Mouse (Mus musculus) heart, adult 9 months (tissue): ENCODE data around the gene Zswim1.
"Not testable (repeated sequence)": the region's sequence is repeated elsewhere in the genome, so short reads cannot be mapped to it uniquely, and the experiment has no call there.

Experiments used
- DNase-seq, 2 experiments: peaks; one replicate each; pipeline ENCODE4 v3.0.0; 2022; ENCODE audit warnings: low spot score in 2 of 2

The Zswim1 gene

DNA sequence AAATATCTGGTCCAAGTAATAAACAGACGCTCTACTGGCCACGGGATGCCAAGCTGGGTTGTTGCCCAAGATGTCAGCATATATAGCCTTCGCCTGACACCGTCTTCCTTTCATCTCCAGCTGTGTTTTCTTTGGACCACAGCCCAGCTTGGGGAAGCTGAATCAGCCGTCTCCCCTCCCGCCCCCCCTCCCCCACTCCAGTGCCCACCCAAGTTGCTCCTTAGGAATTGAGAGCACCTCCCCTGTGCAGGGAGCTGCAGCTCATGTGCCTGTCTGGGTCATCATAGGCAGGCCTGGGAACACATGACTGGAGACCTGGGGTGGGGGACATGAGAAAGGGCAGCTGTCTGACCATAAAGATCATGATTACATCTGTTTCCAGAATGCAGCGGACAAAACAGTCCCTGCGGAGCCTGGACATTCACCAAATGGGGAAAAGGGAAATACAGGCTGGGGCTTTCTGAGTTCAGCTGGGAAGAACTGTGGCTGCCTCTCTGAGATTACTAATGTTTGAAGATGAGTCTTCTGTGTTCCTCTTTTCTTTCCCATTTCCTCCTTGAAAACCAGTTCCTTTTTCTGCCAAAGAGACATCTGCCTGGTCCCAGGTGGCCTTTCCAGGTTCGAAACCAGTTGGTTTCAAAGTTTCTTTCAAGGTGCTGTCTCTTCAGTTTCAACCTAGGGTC is 39.8 kb downstream of the Zswim1 start:
- peak; percentile 65 to 76 for DNase-seq

DNA sequence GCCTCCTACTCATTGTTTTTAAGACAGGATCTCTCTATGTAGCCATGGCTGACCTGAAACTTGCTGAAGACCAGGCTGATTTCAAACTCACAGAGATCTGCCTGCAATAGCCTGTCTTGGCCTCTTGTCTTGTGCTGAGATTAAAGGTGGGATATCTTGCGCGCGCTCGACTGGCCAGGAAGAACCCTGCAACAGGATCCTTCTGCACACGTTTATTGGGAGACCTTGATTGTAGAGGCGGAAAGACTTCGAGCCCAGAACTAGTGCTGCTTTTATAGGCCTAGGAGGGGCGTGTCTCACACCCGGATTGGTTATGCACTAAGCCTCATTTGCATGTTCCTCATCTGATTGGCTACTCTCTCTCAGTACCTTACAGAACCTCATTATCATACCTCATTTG is 40.9 kb downstream of the Zswim1 start:
- DNase-seq, result not testable (repeated sequence)

DNA sequence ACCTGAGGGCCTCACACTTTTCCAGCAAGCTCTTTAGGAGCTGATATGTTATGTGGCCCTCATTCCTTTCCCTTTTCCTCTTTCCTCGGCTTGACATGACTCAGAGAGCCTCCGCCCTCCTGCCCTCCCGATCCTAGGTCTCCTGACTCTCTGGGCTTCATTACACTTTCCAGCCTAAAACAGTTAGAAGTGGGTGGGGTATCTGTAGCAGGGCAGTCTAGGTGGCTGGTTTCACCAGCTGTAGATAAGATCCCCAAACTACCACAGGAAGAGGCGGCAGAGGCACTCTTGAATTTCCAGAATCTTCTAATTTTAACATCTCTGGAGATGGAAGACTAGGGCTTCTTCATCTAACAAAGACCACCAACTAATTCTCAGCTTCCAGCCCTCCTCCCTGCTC is 42.1 kb downstream of the Zswim1 start:
- DNase-seq, result no peak

DNA sequence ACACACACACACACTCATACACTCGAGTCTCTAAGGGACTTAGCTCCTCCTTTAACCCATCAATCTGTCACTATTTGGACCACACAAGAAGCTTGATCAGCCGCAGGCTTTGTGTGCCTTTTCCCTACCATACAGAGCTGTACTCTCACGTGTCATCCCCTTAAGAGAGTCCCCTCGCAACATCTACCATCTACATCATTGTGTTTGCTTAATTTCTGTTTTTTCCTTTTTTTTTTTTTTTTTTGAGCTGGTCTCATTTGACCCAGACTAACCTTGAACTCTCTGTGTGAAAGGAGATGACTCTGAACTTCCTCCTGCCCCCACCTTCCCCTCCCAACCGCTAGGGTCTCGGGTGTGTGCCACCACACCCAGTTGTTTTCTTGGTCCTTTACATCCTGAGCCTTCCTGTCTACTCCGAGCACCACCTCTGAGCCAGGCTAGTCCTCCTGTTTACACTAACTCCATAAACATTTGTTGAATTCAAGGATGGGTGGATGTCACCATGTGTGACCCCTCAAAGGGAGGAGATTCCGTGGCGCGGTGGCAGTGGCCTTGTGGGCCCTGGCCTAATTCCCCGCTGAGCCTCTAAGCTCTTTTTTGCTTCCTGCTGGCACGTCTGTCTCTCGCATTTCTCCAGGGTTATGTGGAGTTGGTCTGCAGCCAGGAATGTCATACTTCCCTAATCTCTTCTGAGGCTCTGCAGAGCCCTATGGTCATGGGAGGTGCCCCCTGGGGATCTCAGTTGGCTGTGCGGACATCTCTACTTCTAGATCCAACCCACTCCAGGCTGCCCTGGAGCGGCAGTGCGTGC is 44.5 kb downstream of the Zswim1 start:
- DNase-seq, result peak; percentile 90 to 92

- no peak for DNase-seq
Measured at GRCm38 (mm10) chr2:164867566-164867965, 45.1 kb downstream of the Zswim1 start.

- DNase-seq, result no peak
Measured at GRCm38 (mm10) chr2:164868491-164868890, 46.0 kb downstream of the Zswim1 start.

DNA sequence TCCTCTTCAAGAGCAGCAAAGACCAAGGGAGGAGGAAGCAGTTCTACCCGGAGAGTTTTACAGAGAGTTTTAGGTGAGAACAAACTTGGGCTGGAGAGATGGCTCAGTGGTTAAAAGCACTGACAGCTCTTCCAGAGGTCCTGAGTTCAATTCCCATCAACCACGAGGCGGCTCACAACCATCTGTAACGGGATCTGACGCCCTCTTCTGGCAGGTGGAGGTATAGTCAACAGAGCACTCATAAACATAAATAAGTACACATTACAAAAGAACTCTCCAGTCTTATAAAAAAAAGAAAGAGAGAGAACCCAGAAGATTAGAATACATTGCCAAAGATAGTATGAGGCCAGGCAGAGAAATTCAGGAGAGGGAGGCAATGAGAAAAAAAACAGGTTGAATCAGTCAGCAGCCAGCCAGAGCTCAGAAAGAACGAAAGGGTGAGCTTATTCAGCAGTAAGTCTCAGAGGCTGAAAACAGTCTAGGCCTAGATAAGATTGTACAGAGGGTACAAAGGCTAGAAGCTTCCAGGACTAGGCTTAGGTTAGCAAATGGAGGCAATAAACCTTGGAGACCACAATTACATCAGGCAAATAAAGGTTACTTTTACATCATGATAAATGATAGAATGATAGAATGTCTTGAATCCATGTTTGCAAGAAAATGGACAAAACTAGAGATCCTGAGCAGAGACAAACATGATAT is 49.3 kb downstream of the Zswim1 start:
- no peak for DNase-seq

- DNase-seq, result no peak
Measured at GRCm38 (mm10) chr2:164873621-164874020, 51.1 kb downstream of the Zswim1 start.

DNA sequence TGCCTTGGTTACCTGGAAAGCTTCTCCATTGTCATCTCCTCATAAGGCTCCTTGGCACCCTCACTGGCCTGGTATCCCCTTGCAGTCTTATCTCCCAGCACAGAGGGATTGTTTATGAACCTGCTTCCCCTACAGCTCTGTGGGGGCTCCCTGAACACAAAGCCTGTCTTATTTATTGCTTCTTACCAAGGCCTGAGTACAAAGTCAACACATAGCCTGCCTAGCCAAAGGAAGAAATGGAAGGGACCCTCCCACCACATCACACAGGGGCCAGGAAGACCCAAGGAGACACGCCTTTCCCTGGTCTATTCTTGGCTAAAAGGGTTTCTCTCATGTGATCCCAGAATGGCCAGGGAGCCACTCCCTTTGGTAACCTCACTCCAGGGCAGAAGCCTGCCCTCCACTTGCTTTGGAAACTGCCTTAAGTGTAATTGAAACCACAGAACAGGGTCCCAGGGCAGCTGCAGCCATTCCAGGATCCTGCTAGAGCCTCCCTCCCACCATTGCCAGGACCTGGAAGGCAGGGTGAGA is 51.8 kb downstream of the Zswim1 start:
- peak; percentile 79 to 89 for DNase-seq

DNA sequence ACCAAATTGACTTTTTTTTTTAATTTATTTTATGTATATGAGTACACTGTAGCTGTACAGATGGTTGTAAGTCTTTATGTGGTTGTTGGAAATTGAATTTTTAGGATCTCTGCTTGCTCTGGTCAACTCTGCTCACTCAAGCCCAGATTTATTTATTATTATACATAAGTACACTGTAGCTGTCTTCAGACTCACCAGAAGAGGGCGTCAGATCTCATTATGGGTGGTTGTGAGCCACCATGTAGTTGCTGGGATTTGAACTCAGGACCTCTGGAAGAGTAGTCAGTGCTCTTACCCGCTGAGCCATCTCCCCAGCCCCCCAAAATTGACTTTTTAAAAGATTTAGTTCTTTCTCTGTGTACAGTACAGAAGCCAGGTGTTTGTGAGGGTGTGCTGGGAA is 53.2 kb downstream of the Zswim1 start:
- not testable (repeated sequence) for DNase-seq
